Mouse (Mus musculus) myocyte (in vitro differentiated cells): ENCODE data around the gene Fam110c. TPM values are rescaled to one million over a fixed set of nuclear protein-coding genes. Genes with fewer than 3 reads are reported as not detected.

Experiments used
- H3K27me3 ChIP-seq: one replicate; pipeline ENCODE4 v1.6.1; 2011; ENCODE audit not compliant: control insufficient read depth, insufficient read depth, insufficient read length
- H3K36me3 ChIP-seq: one replicate; pipeline ENCODE4 v1.6.1; 2011; ENCODE audit not compliant: control insufficient read depth, insufficient read depth
- H3K4me2 ChIP-seq: one replicate; pipeline ENCODE4 v1.6.1; 2011; ENCODE audit warnings: low read depth, control low read depth
- H3K4me3 ChIP-seq: one replicate; pipeline ENCODE4 v1.5.1; 2011; ENCODE audit warnings: mild to moderate bottlenecking, control low read depth, moderate library complexity
- H3K79me2 ChIP-seq: one replicate; pipeline ENCODE4 v1.6.1; 2011; ENCODE audit not compliant: control insufficient read depth, insufficient read depth
- H3ac ChIP-seq: one replicate; pipeline ENCODE4 v1.6.1; 2011; ENCODE audit not compliant: control insufficient read depth, insufficient read length
- CEBPB ChIP-seq: IDR thresholded peaks from 2 replicates; pipeline ENCODE4 v1.6.1; 2011; ENCODE audit warnings: mild to moderate bottlenecking, moderate library complexity; ENCODE audit not compliant: poor library complexity, insufficient read depth, severe bottlenecking
- E2F4 ChIP-seq: IDR thresholded peaks from one replicate; pipeline ENCODE4 v1.6.1; 2011; ENCODE audit warnings: mild to moderate bottlenecking, control low read depth, moderate library complexity; ENCODE audit not compliant: insufficient read depth
- MAX ChIP-seq: IDR thresholded peaks from one replicate; pipeline ENCODE4 v1.6.1; 2011; ENCODE audit warnings: low read depth, mild to moderate bottlenecking, control low read depth
- MYOD1 ChIP-seq, 3 experiments: IDR thresholded peaks; one replicate each; pipeline ENCODE4 v1.6.1; 2011; ENCODE audit warnings: control low read depth in 2 of 3, low read depth in 2 of 3, mild to moderate bottlenecking in 2 of 3, moderate library complexity in 1 of 3; ENCODE audit not compliant: insufficient read length in 2 of 3, control insufficient read depth in 1 of 3
- MYOG ChIP-seq, 3 experiments: IDR thresholded peaks; one replicate each; pipeline ENCODE4 v1.6.1; 2011; ENCODE audit warnings: control low read depth in 2 of 3, low read depth in 2 of 3, mild to moderate bottlenecking in 2 of 3; ENCODE audit not compliant: insufficient read length in 2 of 3, control insufficient read depth in 1 of 3, insufficient read depth in 1 of 3
- POLR2A ChIP-seq: IDR thresholded peaks from one replicate; pipeline ENCODE4 v1.6.1; 2011; ENCODE audit warnings: low read depth, mild to moderate bottlenecking, control low read depth, moderate library complexity; ENCODE audit not compliant: insufficient read length
- POLR2AphosphoS2 ChIP-seq: IDR thresholded peaks from one replicate; pipeline ENCODE4 v1.6.1; 2011; ENCODE audit warnings: low read depth, control low read depth; ENCODE audit not compliant: insufficient read length
- REST ChIP-seq: IDR thresholded peaks from one replicate; pipeline ENCODE4 v1.6.1; 2011; ENCODE audit warnings: mild to moderate bottlenecking, control low read depth, moderate library complexity; ENCODE audit not compliant: insufficient read depth, insufficient read length
- SRF ChIP-seq: IDR thresholded peaks from one replicate; pipeline ENCODE4 v1.6.1; 2011; ENCODE audit warnings: low read depth; ENCODE audit not compliant: control insufficient read depth, insufficient read length
- TCF12 ChIP-seq: IDR thresholded peaks from one replicate; pipeline ENCODE4 v1.6.1; 2011; ENCODE audit warnings: mild to moderate bottlenecking, control low read depth; ENCODE audit not compliant: poor library complexity, insufficient read depth, severe bottlenecking
- TCF3 ChIP-seq: IDR thresholded peaks from one replicate; pipeline ENCODE4 v1.6.1; 2011; ENCODE audit warnings: low read depth, control low read depth; ENCODE audit not compliant: insufficient read length
- USF1 ChIP-seq: IDR thresholded peaks from one replicate; pipeline ENCODE4 v1.6.1; 2011; ENCODE audit warnings: low read depth, mild to moderate bottlenecking, control low read depth, moderate library complexity
- polyA plus RNA-seq: library from polyadenylated mRNA; unstranded; fragments of >200 nt; fragmentation: generic; extraction: Trizol; gene quantifications from one replicate; pipeline ENCODE4 v1.2.1, GENCODE M21; 2012; ENCODE audit warnings: missing spikeins

Gene Fam110c
- polyA plus RNA-seq, 1 experiment, result 0.54 TPM

DNA sequence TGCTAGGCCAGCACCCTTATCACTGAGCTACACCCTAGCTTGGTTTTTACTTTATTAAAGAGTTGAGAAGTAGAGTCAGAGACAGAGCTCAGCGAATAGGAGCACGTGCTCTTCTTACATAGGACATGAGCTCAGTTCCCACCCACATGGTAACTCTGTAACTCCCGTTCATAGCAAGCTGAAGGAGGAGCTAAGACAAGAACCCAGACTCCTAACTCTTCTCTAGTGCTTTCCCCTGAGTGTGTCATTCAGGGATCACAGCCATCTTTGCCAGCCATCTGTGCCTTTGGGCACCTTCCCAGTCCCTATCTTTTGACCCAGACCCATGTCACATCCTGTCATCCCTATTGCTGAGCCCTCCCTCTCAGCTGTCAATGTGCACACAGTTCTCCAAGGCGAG, 13.4 kb downstream of the Fam110c start:
- TF ChIP-seq CEBPB (no peak), MYOD1 (IDR thresholded peaks at IDR 0.05; ENCODE audit: control insufficient read depth in 1 of 3, insufficient read length in 2 of 3, low read depth in 2 of 3) (no peak), TCF3 (no peak), MYOG (IDR thresholded peaks at IDR 0.05; ENCODE audit: control insufficient read depth in 1 of 3, insufficient read depth in 1 of 3, insufficient read length in 2 of 3, low read depth in 2 of 3) (no peak), REST (no peak), SRF (no peak), USF1 (no peak), POLR2A (no peak), MAX (no peak)
- Histone ChIP-seq H3ac (no peak overlapping the region), H3K36me3 (no peaks in the 10 kb centered on the region), H3K4me2 (no peak overlapping the region), H3K27me3 (no peaks in the 10 kb centered on the region), H3K4me3 (no peak overlapping the region), H3K79me2 (no peaks in the 10 kb centered on the region)

- Histone ChIP-seq H3K4me3 (no peak overlapping the region), H3K27me3 (no peaks in the 10 kb centered on the region), H3K79me2 (no peaks in the 10 kb centered on the region), H3K36me3 (no peaks in the 10 kb centered on the region), H3K4me2 (no peak overlapping the region), H3ac (no peak overlapping the region)
- no peak for TF ChIP-seq CEBPB
- TF ChIP-seq POLR2AphosphoS2, result no peak
- TF ChIP-seq TCF12, result no peak
Measured at GRCm38 (mm10) chr12:31090401-31090800, 16.7 kb downstream of the Fam110c start.

- TF ChIP-seq MAX (no peak), E2F4 (no peak), CEBPB (no peak), POLR2A (no peak), MYOG (IDR thresholded peaks at IDR 0.05; ENCODE audit: control insufficient read depth in 1 of 3, insufficient read depth in 1 of 3, insufficient read length in 2 of 3, low read depth in 2 of 3) (no peak), POLR2AphosphoS2 (no peak), SRF (no peak), TCF12 (no peak)
- no peak overlapping the region for H3K4me3 ChIP-seq
- H3K27me3 ChIP-seq, result no peaks in the 10 kb centered on the region
- H3K4me2 ChIP-seq, result no peak overlapping the region
- H3ac ChIP-seq, result no peak overlapping the region
- no peaks in the 10 kb centered on the region for H3K36me3 ChIP-seq
- H3K79me2 ChIP-seq, result no peaks in the 10 kb centered on the region
Measured at GRCm38 (mm10) chr12:31090882-31091640, 17.4 kb downstream of the Fam110c start.

DNA sequence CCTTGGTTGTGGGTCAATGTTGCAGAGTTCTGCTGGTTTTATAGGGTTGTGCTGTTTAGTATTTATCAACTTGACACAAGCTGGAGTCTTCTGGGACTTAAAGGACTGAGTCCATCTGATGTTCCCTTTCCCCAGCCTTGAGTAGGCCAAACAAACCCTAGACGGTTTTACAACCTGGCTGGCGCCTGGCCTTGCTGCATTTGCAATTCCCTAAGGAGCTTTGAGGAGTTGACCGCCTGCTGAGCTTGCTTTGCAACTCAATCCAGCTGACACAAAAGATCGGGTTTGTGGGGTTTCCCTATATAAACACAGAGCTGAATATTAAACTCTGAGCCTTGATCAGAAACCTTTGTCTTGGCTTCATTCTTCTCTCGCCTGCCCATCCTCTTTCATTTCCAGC, 18.8 kb downstream of the Fam110c start:
- Histone ChIP-seq H3K36me3 (no peaks in the 10 kb centered on the region), H3K4me3 (no peak overlapping the region)
- TF ChIP-seq SRF, result no peak
- TF ChIP-seq USF1, result no peak
- TF ChIP-seq REST, result no peak
- TF ChIP-seq E2F4, result no peak
- TF ChIP-seq MAX, result no peak
- no peak for TF ChIP-seq TCF3
- TF ChIP-seq MYOG (IDR thresholded peaks at IDR 0.05; ENCODE audit: control insufficient read depth in 1 of 3, insufficient read depth in 1 of 3, insufficient read length in 2 of 3, low read depth in 2 of 3), result no peak
- TF ChIP-seq CEBPB, result no peak
- no peak for TF ChIP-seq POLR2AphosphoS2
- no peak for TF ChIP-seq POLR2A
- TF ChIP-seq MYOD1 (IDR thresholded peaks at IDR 0.05; ENCODE audit: control insufficient read depth in 1 of 3, insufficient read length in 2 of 3, low read depth in 2 of 3), result no peak
- TF ChIP-seq TCF12, result no peak

DNA sequence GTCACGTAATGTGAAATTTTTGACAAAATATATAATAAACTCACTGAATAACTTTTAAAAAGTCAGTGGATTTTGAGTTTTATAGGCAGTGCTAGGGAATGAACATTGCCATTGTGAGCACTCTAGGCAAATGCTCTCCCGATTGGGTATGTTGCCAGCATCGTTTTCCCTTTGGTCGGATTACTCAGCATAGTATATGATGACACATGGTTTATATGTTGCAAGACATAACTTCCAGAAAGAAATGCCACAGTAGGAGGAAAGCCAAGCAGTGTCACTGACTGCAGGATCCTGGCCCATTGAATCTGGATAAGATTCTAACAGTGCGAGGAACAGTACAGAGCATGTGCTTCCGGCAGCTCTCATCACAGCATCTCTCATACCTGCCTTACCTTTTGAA, 23.5 kb downstream of the Fam110c start:
- Histone ChIP-seq H3K27me3 (no peaks in the 10 kb centered on the region), H3K79me2 (no peaks in the 10 kb centered on the region), H3ac (no peak overlapping the region), H3K4me2 (no peak overlapping the region), H3K4me3 (no peak overlapping the region), H3K36me3 (no peaks in the 10 kb centered on the region)
- TF ChIP-seq USF1 (no peak), POLR2A (no peak), MYOD1 (IDR thresholded peaks at IDR 0.05; ENCODE audit: control insufficient read depth in 1 of 3, insufficient read length in 2 of 3, low read depth in 2 of 3) (no peak), TCF12 (no peak), CEBPB (peak; percentile 91), E2F4 (no peak), REST (no peak), TCF3 (no peak), POLR2AphosphoS2 (no peak)

More for the DNA sequence above, 18.8 kb downstream of the Fam110c start:
- no peak overlapping the region for H3ac ChIP-seq
- H3K79me2 ChIP-seq, result no peaks in the 10 kb centered on the region
- H3K4me2 ChIP-seq, result no peak overlapping the region
- no peaks in the 10 kb centered on the region for H3K27me3 ChIP-seq
